Mouse (Mus musculus) CD4-positive naive resting alpha-beta T cell, adult 57 days (primary cell): ENCODE data around the gene Cep250. TPM values are rescaled to one million over a fixed set of nuclear protein-coding genes. Genes with fewer than 3 reads are reported as not detected.

Source experiments
- total RNA-seq: library from RNA; stranded (reverse); gene quantifications from one replicate; pipeline ENCODE4 v1.2.4, GENCODE M21; 2023

Gene Cep250
- total RNA-seq, result 42.1 TPM

GRCm38 (mm10) chr2:155956134-155957059, at the start of gene Cep250:
Gene Cep250, plus strand, starts transcription at chr2:155956458.

GRCm38 (mm10) chr2:155929531-155930442, 26.5 kb upstream of the Cep250 start, which contains the start of gene Uqcc1:
Gene Uqcc1, minus strand, starts transcription at chr2:155930310.

GRCm38 (mm10) chr2:155940681-155941080, 15.6 kb upstream of the Cep250 start, which contains the start of gene Gm15557:
Gene Gm15557, plus strand, starts transcription at chr2:155940728.

GRCm38 (mm10) chr2:155945124-155945523, 11.1 kb upstream of the Cep250 start, which contains the start of gene Gdf5:
Gene Gdf5, minus strand, starts transcription at chr2:155945367.

GRCm38 (mm10) chr2:156007888-156008532, 51.8 kb downstream of the Cep250 start, which contains the start of the genes 6430550D23Rik and Ergic3:
Gene 6430550D23Rik, minus strand, starts transcription at chr2:156007977.
Gene Ergic3, plus strand, starts transcription at chr2:156008045.

Other genes with a start within 250 kb of the Cep250 start
- gene Edem2, start 227.0 kb upstream of the Cep250 start, total RNA-seq, result 33.6 TPM
- not detected for gene Gm17581, start 220.6 kb upstream of the Cep250 start, total RNA-seq
- not detected for gene Procr, start 205.3 kb upstream of the Cep250 start, total RNA-seq
- gene Mmp24, start 181.1 kb upstream of the Cep250 start, total RNA-seq, result not detected
- gene BC029722, start 137.0 kb upstream of the Cep250 start, total RNA-seq, result 26.0 TPM
- 144 TPM for gene Eif6, start 129.5 kb upstream of the Cep250 start, total RNA-seq
- 0.47 TPM for gene Fam83c, start 121.6 kb upstream of the Cep250 start, total RNA-seq
- gene Uqcc1, start 26.1 kb upstream of the Cep250 start, total RNA-seq, result 44.3 TPM
- gene Gm15557, start 15.7 kb upstream of the Cep250 start, total RNA-seq, result not detected
- gene Gdf5, start 11.1 kb upstream of the Cep250 start, total RNA-seq, result not detected
- 1.7 TPM for gene 6430550D23Rik, start 51.5 kb downstream of the Cep250 start, total RNA-seq
- gene Ergic3, start 51.6 kb downstream of the Cep250 start, total RNA-seq, result 58.9 TPM
- gene Fer1l4, start 96.5 kb downstream of the Cep250 start, total RNA-seq, result not detected
- gene Spag4, start 108.7 kb downstream of the Cep250 start, total RNA-seq, result 5.2 TPM
- gene Cpne1, start 155.5 kb downstream of the Cep250 start, total RNA-seq, result 54.2 TPM
- 33.6 TPM for gene Rbm12, start 155.5 kb downstream of the Cep250 start, total RNA-seq
- 22.6 TPM for gene Gm28036, start 170.6 kb downstream of the Cep250 start, total RNA-seq
- 59.9 TPM for gene Romo1, start 187.6 kb downstream of the Cep250 start, total RNA-seq
- gene Nfs1, start 187.7 kb downstream of the Cep250 start, total RNA-seq, result 28.3 TPM
- gene Rbm39, start 223.8 kb downstream of the Cep250 start, total RNA-seq, result 2,271 TPM
- gene Phf20, start 240.0 kb downstream of the Cep250 start, total RNA-seq, result 77.4 TPM